In the genomic region with DNA sequence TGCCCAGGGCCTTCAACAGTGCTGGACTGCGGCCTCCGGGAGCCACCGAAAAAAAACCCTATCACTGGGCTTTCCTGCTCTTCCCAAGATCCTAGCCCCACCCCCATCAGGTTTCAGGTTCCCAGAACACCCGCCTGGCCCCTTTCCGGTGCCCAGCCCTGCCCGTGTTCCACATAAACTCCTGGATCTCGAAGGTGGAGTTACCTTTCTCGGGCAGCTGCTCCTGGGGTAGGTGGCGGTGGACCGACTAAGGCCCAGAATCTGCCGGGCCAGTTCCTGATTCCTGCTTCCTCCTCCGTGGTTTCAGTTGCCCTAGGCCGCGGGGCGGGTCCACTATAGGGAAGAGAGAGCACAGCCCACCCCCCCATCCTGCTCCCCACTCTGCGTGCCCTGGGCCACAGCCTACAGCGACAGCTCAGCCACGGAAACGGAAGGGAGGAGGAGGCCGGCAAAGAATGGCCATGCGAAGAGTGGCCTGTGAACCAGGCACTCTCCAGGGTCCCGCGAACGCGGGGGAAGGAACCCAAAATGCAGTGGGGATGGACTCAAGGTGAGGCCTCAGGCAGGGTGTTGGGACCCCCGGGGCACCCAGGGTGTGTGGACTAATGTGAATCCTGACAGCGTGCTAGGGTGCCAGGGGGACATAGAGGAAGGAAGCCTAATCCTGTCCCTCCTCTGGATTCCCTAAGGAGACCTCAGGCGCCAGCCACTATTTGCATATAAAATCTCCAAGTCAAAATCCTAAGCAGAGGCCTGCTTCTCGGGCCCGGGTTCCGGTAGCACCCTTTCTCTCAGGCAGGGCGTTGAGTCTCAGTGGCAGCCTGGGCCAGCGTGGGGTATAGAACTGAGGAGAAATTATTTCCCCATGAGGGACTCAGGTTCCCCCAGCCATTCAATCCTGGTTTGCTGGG, we compare ENCODE assay signal across 7 mouse cellular contexts. TPM values are rescaled to one million over a fixed set of nuclear protein-coding genes. Genes with fewer than 3 reads are reported as not detected.
DNase-seq lines count a peak whose midpoint lies in the region; ATAC-seq lines count a peak whose summit lies in the region.

TSS of gene Fes (minus strand) at position 314 of the 911 bp plus-strand sequence.

- H3K4me1 ChIP-seq in embryonic facial prominence, embryonic 11.5 days (ENCODE audit: control insufficient read depth, insufficient read depth, low read length): no peaks in the 10 kb centered on the region; the same call in 1 of the 2 replicates
- H3K4me1 ChIP-seq in lung, embryonic 15.5 days: peaks cover 20% of the 10 kb centered on the region

- DNase-seq in adrenal gland, adult 8-10 months: no peak
- DNase-seq in embryonic facial prominence, embryonic 11.5 days (ENCODE audit: low spot score): peak; percentile 74
- DNase-seq in heart, adult 9 months (ENCODE audit: low spot score in 2 of 2): peak; percentile 78 to 89
- DNase-seq in kidney, adult 8-10 months: peak; percentile 59
- no peak for DNase-seq in cerebellum, adult 9-10 months

- H3K27ac ChIP-seq in embryonic facial prominence, embryonic 11.5 days (replicated peaks; ENCODE audit: low read depth, low read length): 0 out of 2 replicates have a peak within 1 kb of the TSS, but pooled peaks have one; percentile 29
- peak within 1 kb of the TSS; percentile 75 for H3K27ac ChIP-seq in lung, embryonic 15.5 days

- H3K36me3 ChIP-seq in embryonic facial prominence, embryonic 11.5 days (replicated peaks; ENCODE audit: control insufficient read depth, insufficient read depth, low read depth, low read length): peaks cover 3% of the 10 kb centered on the region
- peaks cover 33% of the 10 kb centered on the region for H3K36me3 ChIP-seq in lung, embryonic 15.5 days

- H3K27me3 ChIP-seq in embryonic facial prominence, embryonic 11.5 days (ENCODE audit: control insufficient read depth, insufficient read depth, low read length): no peaks in the 10 kb centered on the region
- H3K27me3 ChIP-seq in lung, embryonic 15.5 days: no peaks in the 10 kb centered on the region

- no peaks in the 10 kb centered on the region for H3K9me3 ChIP-seq in embryonic facial prominence, embryonic 11.5 days (replicated peaks; ENCODE audit: control insufficient read depth, low read length)
- H3K9me3 ChIP-seq in lung, embryonic 15.5 days: no peaks in the 10 kb centered on the region

- H3K9ac ChIP-seq in embryonic facial prominence, embryonic 11.5 days (replicated peaks; ENCODE audit: low read length): peak within 1 kb of the TSS; percentile 64
- H3K9ac ChIP-seq in lung, embryonic 15.5 days: peak within 1 kb of the TSS; percentile 43

- H3K4me2 ChIP-seq in embryonic facial prominence, embryonic 11.5 days (ENCODE audit: low read depth, low read length): peak within 1 kb of the TSS; percentile 53
- H3K4me2 ChIP-seq in lung, embryonic 15.5 days: peak within 1 kb of the TSS; percentile 47

- 6% methylated on average over 33 of the region's 33 CpGs for WGBS in embryonic facial prominence, embryonic 11.5 days
- 19% methylated on average over 33 of the region's 33 CpGs for WGBS in lung, embryonic 15.5 days

- no peak; the same call in 1 of the 2 replicates for ATAC-seq in embryonic facial prominence, embryonic 11.5 days (replicated peaks; ENCODE audit: insufficient number of reproducible peaks, low FRiP score, low TSS enrichment, low read depth)
- peak; percentile 33; the same call in 1 of the 2 replicates for ATAC-seq in lung, embryonic 15.5 days (ENCODE audit: borderline replicate concordance, extremely low read depth, low FRiP score, low TSS enrichment)
- ATAC-seq in neutrophil, adult 5-6 weeks (ENCODE audit: extremely low read depth, insufficient number of reproducible peaks, low FRiP score, poor library complexity, severe bottlenecking): peak; percentile 53

- peak within 1 kb of the TSS; percentile 21 for H3K4me3 ChIP-seq in embryonic facial prominence, embryonic 11.5 days (ENCODE audit: low read depth, low read length)
- peak within 1 kb of the TSS; percentile 36 for H3K4me3 ChIP-seq in lung, embryonic 15.5 days

RNA-seq across cellular contexts. Expression of gene Fes, which starts in this region (rescaled TPM):
- 10 to 100 TPM in 3 of 4 experiments, 1 to 10 TPM in 1; 7.1 to 20.3 (median 15.2) TPM for total RNA-seq in adrenal gland, adult 8-10 months (2022)
- polyA plus RNA-seq in embryonic facial prominence, embryonic 11.5 days (2014; fragmentation: Nextera tagmentation; extraction: Ambion mirVana): 6.6 and 8.3 TPM in 2 replicates
- 15.2 and 17.8 TPM in 2 replicates for polyA plus RNA-seq in lung, embryonic 15.5 days (2015; fragmentation: Nextera tagmentation; extraction: Ambion mirVana)
- 221 and 270 TPM in 2 replicates for total RNA-seq in neutrophil, adult 5-6 weeks (2017)

Comparison
In these comparisons a context has a peak if more than half of its experiments do, and no peak if none do; other contexts are left out.
1. RNA of gene Fes (total RNA-seq): 221 to 270 TPM in neutrophil, adult 5-6 weeks; 7.1 to 20.3 TPM in adrenal gland, adult 8-10 months; every median in the first group is over 10 times any median in the second.
2. DNase-seq: peak in embryonic facial prominence, embryonic 11.5 days (single experiment), heart, adult 9 months (2 of 2) and kidney, adult 8-10 months (2 of 2); none in adrenal gland, adult 8-10 months (single experiment) and cerebellum, adult 9-10 months (single experiment).